Mouse (Mus musculus) olfactory bulb, adult 2 months (tissue): Measurements from ENCODE around the gene Olfr987. TPM values are rescaled to one million over a fixed set of nuclear protein-coding genes. Genes with fewer than 3 reads are reported as not detected.
A peak's percentile ranks its signal among the peaks of the same experiment; 100 is the strongest.
"Not testable (repeated sequence)": the region's sequence is repeated elsewhere in the genome, so short reads cannot be mapped to it uniquely, and the experiment has no call there.

Experiments used
- H3K27ac ChIP-seq: fragments of 200-500 bp; 2 replicates; pipeline ENCODE4 v1.5.1; 2012; ENCODE audit warnings: low read depth, low read length; ENCODE audit not compliant: insufficient read depth
- H3K4me1 ChIP-seq: fragments of 200-500 bp; 2 replicates; pipeline ENCODE4 v1.6.1; 2012; ENCODE audit warnings: low read length; ENCODE audit not compliant: control insufficient read depth, insufficient read depth
- H3K4me3 ChIP-seq: fragments of 200-500 bp; 2 replicates; pipeline ENCODE4 v1.5.1; 2012; ENCODE audit warnings: mild to moderate bottlenecking, low read depth, low read length, moderate library complexity; ENCODE audit not compliant: insufficient read depth
- CTCF ChIP-seq: fragments of 200-500 bp; IDR thresholded peaks from 2 replicates; pipeline ENCODE4 v1.5.1; 2012; ENCODE audit warnings: low read depth, mild to moderate bottlenecking, low read length, moderate library complexity; ENCODE audit not compliant: insufficient read depth
- POLR2A ChIP-seq: fragments of 200-500 bp; IDR thresholded peaks from 2 replicates; pipeline ENCODE4 v1.6.1; 2012; ENCODE audit warnings: mild to moderate bottlenecking, low read depth, low read length, moderate library complexity; ENCODE audit not compliant: insufficient read depth
- WGBS: fragments of 180-500 bp; shearing (Covaris S2); methylation state at CpG from one replicate; pipeline ENCODE4 v1.1.7; 2018; 5-methylcytosine and 5-hydroxymethylcytosine counted together
- polyA plus RNA-seq: library from polyadenylated mRNA; stranded (reverse); fragments of >200 nt; gene quantifications from 2 replicates; pipeline ENCODE4 v1.2.4, GENCODE M21; 2012; ENCODE audit warnings: low replicate concordance; ENCODE audit not compliant: missing spikeins, insufficient read depth, insufficient read length

Gene Olfr987
- not detected in 2 replicates for polyA plus RNA-seq

GRCm38 (mm10) chr2:85339215-85339614 is at the start of gene Olfr987:
Gene Olfr987, minus strand, starts transcription at chr2:85339315.
- not testable (repeated sequence) for H3K4me1 ChIP-seq, H3K27ac ChIP-seq, H3K4me3 ChIP-seq

- not testable (repeated sequence) for H3K4me1 ChIP-seq, H3K27ac ChIP-seq, H3K4me3 ChIP-seq
These were observed 24.0 kb upstream of the Olfr987 start, which contains the start of gene Olfr988 for GRCm38 (mm10) chr2:85363127-85363526. Gene Olfr988, minus strand, starts transcription at chr2:85363227.

GRCm38 (mm10) chr2:85339972-85340371 is 857 bp upstream of the Olfr987 start:
- H3K27ac ChIP-seq: no peak overlapping the region
- WGBS: 74% methylated on average over 7 of the region's 7 CpGs
- TF ChIP-seq CTCF: no peak
- TF ChIP-seq POLR2A: no peak
- H3K4me1 ChIP-seq: no peaks in the 10 kb centered on the region
- no peak overlapping the region for H3K4me3 ChIP-seq

- TF ChIP-seq CTCF: no peak
- no peak for TF ChIP-seq POLR2A
- WGBS: 15% methylated on average over 1 of the region's 1 CpGs
- Histone ChIP-seq H3K27ac (no peak overlapping the region), H3K4me1 (no peaks in the 10 kb centered on the region), H3K4me3 (no peak overlapping the region)
These were observed 20.0 kb downstream of the Olfr987 start for GRCm38 (mm10) chr2:85319106-85319505.

- Histone ChIP-seq H3K27ac (peak overlapping the region; percentile 73; the same call in 1 of the 2 replicates), H3K4me3 (no peak overlapping the region), H3K4me1 (no peaks in the 10 kb centered on the region)
- no peak for TF ChIP-seq CTCF
- TF ChIP-seq POLR2A: no peak
- 32% methylated on average over 1 of the region's 1 CpGs for WGBS
These were observed 53.7 kb downstream of the Olfr987 start for GRCm38 (mm10) chr2:85285406-85285805.

GRCm38 (mm10) chr2:85284626-85285025 is 54.5 kb downstream of the Olfr987 start:
- Histone ChIP-seq H3K4me1 (no peaks in the 10 kb centered on the region), H3K4me3 (no peak overlapping the region), H3K27ac (peak overlapping the region; percentile 97)
- 11% methylated on average over 6 of the region's 6 CpGs for WGBS
- TF ChIP-seq CTCF (no peak), POLR2A (no peak)

GRCm38 (mm10) chr2:85283631-85284466 is 55.3 kb downstream of the Olfr987 start:
- 76% methylated on average over 8 of the region's 8 CpGs for WGBS
- Histone ChIP-seq H3K4me3 (no peak overlapping the region), H3K4me1 (no peaks in the 10 kb centered on the region), H3K27ac (peak overlapping the region; percentile 97)
- TF ChIP-seq CTCF: no peak
- no peak for TF ChIP-seq POLR2A

GRCm38 (mm10) chr2:85281023-85281422 is 58.1 kb downstream of the Olfr987 start:
- H3K27ac ChIP-seq: no peak overlapping the region
- no peak overlapping the region for H3K4me3 ChIP-seq
- WGBS: 46% methylated on average over 4 of the region's 4 CpGs
- H3K4me1 ChIP-seq: no peaks in the 10 kb centered on the region
- TF ChIP-seq POLR2A: no peak
- TF ChIP-seq CTCF: no peak

Other genes starting within 250 kb of the Olfr987 start
- gene Aplnr, start 203.1 kb downstream of the Olfr987 start, polyA plus RNA-seq: not detected in 2 replicates
- gene Lrrc55, start 142.1 kb downstream of the Olfr987 start, polyA plus RNA-seq: 119 TPM in 1 of 2 replicates, not detected in the other
- gene Olfr988, start 23.9 kb upstream of the Olfr987 start, polyA plus RNA-seq: not detected in 2 replicates
- not detected in 2 replicates for gene Olfr992, start 70.2 kb upstream of the Olfr987 start, polyA plus RNA-seq
- not detected in 2 replicates for gene Olfr993, start 75.6 kb upstream of the Olfr987 start, polyA plus RNA-seq
- not detected in 2 replicates for gene Olfr994, start 97.1 kb upstream of the Olfr987 start, polyA plus RNA-seq
- gene Olfr995, start 104.3 kb upstream of the Olfr987 start, polyA plus RNA-seq: not detected in 2 replicates
- gene 4833423E24Rik, start 179.7 kb upstream of the Olfr987 start, polyA plus RNA-seq: not detected in 2 replicates
- gene Olfr996, start 239.9 kb upstream of the Olfr987 start, polyA plus RNA-seq: not detected in 2 replicates
- gene Olfr998, start 249.6 kb upstream of the Olfr987 start, polyA plus RNA-seq: not detected in 2 replicates